Mouse (Mus musculus) heart, adult 2 months (tissue): Measurements from ENCODE around the gene Plppr1. TPM values are rescaled to one million over a fixed set of nuclear protein-coding genes. Genes with fewer than 3 reads are reported as not detected.
"Not testable (repeated sequence)": the region's sequence is repeated elsewhere in the genome, so short reads cannot be mapped to it uniquely, and the experiment has no call there.

Source experiments
- DNase-seq, 2 experiments: peaks; one replicate each; pipeline ENCODE4 v3.0.0; 2021
- H3K27ac ChIP-seq: fragments of 200-600 bp; 2 replicates; pipeline ENCODE4 v1.8.1; 2022
- H3K27me3 ChIP-seq: fragments of 200-500 bp; 2 replicates; pipeline ENCODE4 v1.6.1; 2012; ENCODE audit warnings: mild to moderate bottlenecking, low read length, inconsistent platforms, mixed read lengths; ENCODE audit not compliant: control insufficient read depth, insufficient read depth
- H3K36me3 ChIP-seq: fragments of 200-500 bp; 2 replicates; pipeline ENCODE4 v1.6.1; 2012; ENCODE audit warnings: low read length, inconsistent platforms; ENCODE audit not compliant: control insufficient read depth, insufficient read depth
- H3K4me1 ChIP-seq: fragments of 200-500 bp; 2 replicates; pipeline ENCODE4 v1.6.1; 2011; ENCODE audit warnings: low read length; ENCODE audit not compliant: control insufficient read depth, insufficient read depth
- H3K4me3 ChIP-seq: fragments of 200-600 bp; 2 replicates; pipeline ENCODE4 v1.8.1; 2022
- H3K79me2 ChIP-seq: fragments of 200-500 bp; replicated peaks from 2 replicates; pipeline ENCODE4 v1.6.1; 2012; ENCODE audit warnings: mild to moderate bottlenecking, inconsistent platforms, low read length, moderate library complexity, mixed read lengths; ENCODE audit not compliant: control insufficient read depth, insufficient read depth
- H3K9ac ChIP-seq: fragments of 200-500 bp; 2 replicates; pipeline ENCODE4 v1.6.1; 2012; ENCODE audit warnings: low read depth, mild to moderate bottlenecking, control low read depth, inconsistent platforms, low read length, mixed read lengths
- CTCF ChIP-seq: fragments of 200-600 bp; IDR thresholded peaks from 2 replicates; pipeline ENCODE4 v1.8.1; 2022; ENCODE audit warnings: antibody characterized with exemption, mild to moderate bottlenecking, moderate library complexity
- EP300 ChIP-seq: fragments of 200-500 bp; IDR thresholded peaks from 2 replicates; pipeline ENCODE4 v1.6.1; 2011; ENCODE audit warnings: low read depth, low read length, control low read depth; ENCODE audit not compliant: insufficient read depth
- POLR2A ChIP-seq: fragments of 200-500 bp; IDR thresholded peaks from 2 replicates; pipeline ENCODE4 v1.6.1; 2011; ENCODE audit warnings: mild to moderate bottlenecking, low read depth, low read length, control low read depth; ENCODE audit not compliant: insufficient read depth
- WGBS: fragments of 180-500 bp; shearing (Covaris S2); methylation state at CpG from one replicate; pipeline ENCODE4 v1.1.7; 2018; 5-methylcytosine and 5-hydroxymethylcytosine counted together
- intact Hi-C: fragments of 180-260 bp; cut with DNase I; formaldehyde crosslinking; loops from one replicate; pipeline ENCODE4 v1.15.1; 2025
- polyA plus RNA-seq: library from polyadenylated mRNA; depleted of rRNA; stranded (reverse); fragments of >200 nt; gene quantifications from 2 replicates; pipeline ENCODE4 v1.2.3, GENCODE M21; 2012
- total RNA-seq, 2 experiments: library from RNA; stranded (reverse); gene quantifications; 2 replicates each; pipeline ENCODE4 v1.2.3; 2021

The Plppr1 gene
- total and polyA plus RNA-seq, 3 experiments: 0.05 TPM; not detected in 2

DNA sequence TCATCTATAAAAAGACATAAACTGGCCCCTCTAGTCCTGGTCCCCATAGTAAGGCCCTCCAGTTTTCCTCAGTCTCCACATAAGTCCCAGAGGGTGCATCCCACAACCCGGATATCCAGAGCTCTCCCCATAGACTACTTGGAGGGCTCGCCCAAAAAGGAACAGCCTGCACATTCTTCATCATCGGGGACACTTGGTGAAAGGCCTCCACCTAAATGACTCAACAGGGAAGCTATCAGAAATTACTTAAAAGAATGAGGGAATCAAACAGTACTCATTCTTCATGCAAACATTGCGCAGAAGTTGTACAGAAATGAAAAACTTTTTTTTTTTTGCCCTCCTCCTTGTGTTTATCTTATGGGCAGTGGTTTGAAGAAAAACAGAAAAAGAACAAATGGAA, 291.4 kb downstream of the Plppr1 start:
- Histone ChIP-seq H3K4me1 (no peaks in the 10 kb centered on the region), H3K27ac (no peak overlapping the region), H3K36me3 (no peaks in the 10 kb centered on the region), H3K4me3 (no peak overlapping the region), H3K27me3 (no peaks in the 10 kb centered on the region), H3K9ac (no peak overlapping the region), H3K79me2 (no peaks in the 10 kb centered on the region)
- 82% methylated on average over 4 of the region's 4 CpGs for WGBS
- no peak for TF ChIP-seq POLR2A
- no peak for TF ChIP-seq CTCF
- no peak for TF ChIP-seq EP300
- intact Hi-C loops: loop anchor here (5.0 kb wide), 1 partner anchor 87 kb away; no protein-coding TSS in a partner anchor
- no peak for DNase-seq

GRCm38 (mm10) chr4:49357097-49357496, 298.0 kb downstream of the Plppr1 start:
- H3K27ac ChIP-seq: no peak overlapping the region
- H3K4me3 ChIP-seq: no peak overlapping the region
- H3K9ac ChIP-seq: no peak overlapping the region
- no peak for DNase-seq
- no peaks in the 10 kb centered on the region for H3K36me3 ChIP-seq
- TF ChIP-seq EP300 (no peak), CTCF (no peak), POLR2A (no peak)
- H3K27me3 ChIP-seq: no peaks in the 10 kb centered on the region
- no peaks in the 10 kb centered on the region for H3K4me1 ChIP-seq
- H3K79me2 ChIP-seq: no peaks in the 10 kb centered on the region
- intact Hi-C loops: no loop called here
- WGBS: 69% methylated on average over 2 of the region's 2 CpGs

DNA sequence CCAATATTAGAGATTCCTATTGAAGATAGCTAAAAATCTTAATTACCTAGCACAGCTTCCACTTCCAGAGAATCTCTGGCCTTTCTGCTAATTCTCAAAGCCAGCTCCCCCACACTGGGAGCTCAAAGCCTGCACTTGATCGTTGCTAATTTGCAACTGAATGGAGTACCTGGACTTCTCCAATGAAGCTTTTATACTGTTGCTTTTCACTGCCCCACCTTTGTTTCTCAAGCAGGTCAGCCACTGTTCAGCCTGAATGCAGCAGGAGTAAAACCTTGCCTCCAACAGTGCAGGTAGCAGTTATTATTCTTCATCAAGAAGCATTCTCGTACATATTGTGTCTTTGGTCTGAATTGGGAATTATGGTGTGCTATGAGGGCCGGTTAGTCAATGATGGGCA, 309.0 kb downstream of the Plppr1 start:
- intact Hi-C loops, H3K4me3 ChIP-seq, H3K9ac ChIP-seq, H3K27me3 ChIP-seq, H3K27ac ChIP-seq, DNase-seq, H3K36me3 ChIP-seq, H3K4me1 ChIP-seq, H3K79me2 ChIP-seq: not testable (repeated sequence)
- WGBS: 73% methylated on average over 3 of the region's 3 CpGs

DNA sequence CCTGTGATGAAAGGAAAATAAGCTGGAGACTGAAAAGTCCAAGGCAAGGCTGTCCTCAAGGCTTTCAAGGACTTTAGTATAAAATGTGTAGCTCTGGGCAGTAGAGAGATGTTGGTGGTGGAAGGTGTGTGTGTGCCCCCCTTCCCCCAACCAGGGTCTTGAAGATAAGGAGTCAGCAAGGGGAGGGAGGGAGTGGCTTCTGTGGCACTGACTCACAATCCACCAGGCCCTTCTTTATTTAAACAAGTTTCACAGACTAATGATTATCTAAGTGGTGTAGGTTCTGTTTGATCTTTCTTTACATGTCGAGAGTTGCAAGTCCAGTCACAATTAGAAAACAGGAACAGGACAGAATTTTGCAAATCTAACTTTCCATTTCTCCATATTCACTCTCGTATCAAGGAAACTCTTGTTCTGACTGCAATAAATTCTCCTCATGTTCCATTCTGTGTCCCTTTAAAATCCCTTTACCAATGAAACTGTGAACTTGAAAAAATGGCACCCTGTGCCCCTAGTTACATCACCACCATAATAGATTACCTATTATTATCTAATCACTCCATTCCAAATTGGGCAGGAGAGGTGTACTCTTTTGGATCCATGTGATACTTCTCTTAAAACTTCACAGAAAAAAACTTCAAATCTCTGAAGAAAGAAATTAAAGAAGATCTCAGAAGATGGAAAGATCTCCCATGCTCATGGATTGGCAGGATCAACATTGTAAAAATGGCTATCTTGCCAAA, 324.7 kb downstream of the Plppr1 start:
- H3K27me3 ChIP-seq, H3K9ac ChIP-seq, H3K4me3 ChIP-seq, H3K79me2 ChIP-seq, H3K4me1 ChIP-seq, DNase-seq, H3K27ac ChIP-seq, intact Hi-C loops, H3K36me3 ChIP-seq: not testable (repeated sequence)
- 65% methylated on average over 2 of the region's 2 CpGs for WGBS

DNA sequence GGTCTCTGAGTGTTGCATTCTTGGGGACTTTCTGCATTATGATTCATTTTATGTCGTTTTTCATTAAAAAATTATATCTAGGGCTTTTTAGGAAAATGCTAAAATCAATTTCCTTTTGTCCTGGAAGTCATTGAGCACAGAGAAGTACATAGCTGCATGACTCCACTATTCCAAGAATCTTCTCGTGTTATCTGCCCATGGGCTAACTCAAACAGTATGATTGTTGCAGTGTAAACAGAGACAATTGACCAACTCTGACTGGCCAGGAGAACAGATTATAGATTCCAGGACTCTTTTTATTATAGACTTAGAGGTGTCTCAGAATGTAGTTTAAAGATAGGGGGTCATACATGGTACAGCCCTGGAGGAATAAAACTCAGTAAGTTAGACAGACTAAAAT, 327.8 kb downstream of the Plppr1 start:
- no peak overlapping the region for H3K27ac ChIP-seq
- WGBS: 35% methylated on average over 2 of the region's 2 CpGs

More for the DNA sequence above, 327.8 kb downstream of the Plppr1 start:
- intact Hi-C loops: no loop called here
- no peak overlapping the region for H3K4me3 ChIP-seq
- TF ChIP-seq EP300 (no peak), POLR2A (no peak), CTCF (no peak)
- no peak overlapping the region for H3K9ac ChIP-seq
- no peaks in the 10 kb centered on the region for H3K4me1 ChIP-seq
- no peaks in the 10 kb centered on the region for H3K79me2 ChIP-seq
- H3K36me3 ChIP-seq: no peaks in the 10 kb centered on the region
- H3K27me3 ChIP-seq: no peaks in the 10 kb centered on the region
- no peak for DNase-seq
